Mouse (Mus musculus) inflammation-experienced regulatory T-cells, adult 16 weeks (primary cell): ENCODE data around the gene Obp1a. TPM values are rescaled to one million over a fixed set of nuclear protein-coding genes. Genes with fewer than 3 reads are reported as not detected.

ENCODE experiments used
- polyA plus RNA-seq: library from polyadenylated mRNA; unstranded; fragments of 100-300 nt; shearing (Covaris generic); gene quantifications from one replicate; pipeline ENCODE4 v1.2.1, GENCODE M21; 2017

The Obp1a gene
- not detected for polyA plus RNA-seq

DNA sequence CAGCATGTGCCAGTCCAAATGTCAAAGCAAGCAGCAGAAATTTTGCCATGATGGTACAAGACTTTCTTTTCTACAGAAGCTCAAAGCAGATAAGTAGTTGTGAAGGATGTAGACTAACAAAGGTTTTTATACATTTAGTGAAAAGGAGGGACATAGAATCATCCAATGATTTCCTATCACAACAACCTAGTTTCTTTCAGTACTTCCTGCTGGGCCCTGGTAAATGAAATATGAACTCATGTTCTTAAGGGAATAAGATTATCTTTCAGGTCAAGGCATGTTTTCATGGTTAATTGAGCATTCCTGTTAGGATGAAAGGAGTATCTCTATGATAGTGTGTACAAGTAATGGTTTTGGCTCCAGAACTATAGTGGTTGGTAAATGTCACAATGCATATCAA, at the start of gene Obp1a:
Obp1a (minus strand) TSS at position 101 of the 400 bp plus-strand sequence.

DNA sequence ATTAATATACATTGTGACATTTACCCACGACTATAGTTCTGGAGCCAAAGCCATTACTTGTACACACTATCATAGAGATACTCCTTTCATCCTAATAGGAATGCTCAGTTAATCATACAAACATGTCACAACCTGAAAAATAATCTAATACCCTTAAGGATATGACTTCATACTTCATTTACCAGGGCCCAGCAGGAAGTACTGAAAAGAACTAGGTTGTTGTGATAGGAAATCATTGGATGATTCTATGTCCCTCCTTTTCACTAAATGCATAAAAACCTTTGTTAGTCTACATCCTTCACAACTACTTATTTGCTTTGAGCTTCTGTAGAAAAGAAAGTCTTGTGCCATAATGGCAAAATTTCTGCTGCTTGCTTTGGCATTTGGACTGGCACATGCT, 34.0 kb upstream of the Obp1a start, which contains the start of gene Gm5938:
Gm5938 (plus strand) TSS at position 301 of the 400 bp plus-strand sequence.

Other genes starting within 250 kb of the Obp1a start
- gene Pbsn, start 237.8 kb downstream of the Obp1a start, polyA plus RNA-seq = not detected
- gene Gm14744, start 226.6 kb downstream of the Obp1a start, polyA plus RNA-seq = not detected
- not detected for gene 5430402E10Rik, start 166.3 kb downstream of the Obp1a start, polyA plus RNA-seq
- gene Gm5938, start 34.1 kb upstream of the Obp1a start, polyA plus RNA-seq = not detected
- not detected for gene Obp1b, start 95.4 kb upstream of the Obp1a start, polyA plus RNA-seq
- not detected for gene Gm14743, start 154.5 kb upstream of the Obp1a start, polyA plus RNA-seq